Mouse (Mus musculus) ES-Bruce4 (cell line): Measurements from ENCODE around the gene Klrg1.

Experiments used
- CTCF ChIP-seq: IDR thresholded peaks from one replicate; pipeline ENCODE4 v1.8.1; 2011; ENCODE audit warnings: low read depth, low read length
- EP300 ChIP-seq: IDR thresholded peaks from 2 replicates; pipeline ENCODE4 v1.6.1; 2011; ENCODE audit warnings: low read depth, low read length; ENCODE audit not compliant: insufficient read depth
- POLR2A ChIP-seq: IDR thresholded peaks from one replicate; pipeline ENCODE4 v1.8.1; 2011; ENCODE audit warnings: low read length; ENCODE audit not compliant: insufficient read depth

GRCm38 (mm10) chr6:122310187-122310820, 27.6 kb upstream of the Klrg1 start:
- no peak for TF ChIP-seq CTCF
- no peak for TF ChIP-seq EP300
- no peak for TF ChIP-seq POLR2A
